Mouse (Mus musculus) CD8-positive naive resting alpha-beta T cell, adult 2 months (primary cell): Measurements from ENCODE around the gene Ppp1r26.
"Not testable (repeated sequence)": the region's sequence is repeated elsewhere in the genome, so short reads cannot be mapped to it uniquely, and the experiment has no call there.

Experiments
- DNase-seq, 2 experiments: peaks; one replicate each; pipeline ENCODE4 v3.0.0; 2022; ENCODE audit warnings: low read depth in 2 of 2, low spot score in 2 of 2

Ppp1r26 gene

DNA sequence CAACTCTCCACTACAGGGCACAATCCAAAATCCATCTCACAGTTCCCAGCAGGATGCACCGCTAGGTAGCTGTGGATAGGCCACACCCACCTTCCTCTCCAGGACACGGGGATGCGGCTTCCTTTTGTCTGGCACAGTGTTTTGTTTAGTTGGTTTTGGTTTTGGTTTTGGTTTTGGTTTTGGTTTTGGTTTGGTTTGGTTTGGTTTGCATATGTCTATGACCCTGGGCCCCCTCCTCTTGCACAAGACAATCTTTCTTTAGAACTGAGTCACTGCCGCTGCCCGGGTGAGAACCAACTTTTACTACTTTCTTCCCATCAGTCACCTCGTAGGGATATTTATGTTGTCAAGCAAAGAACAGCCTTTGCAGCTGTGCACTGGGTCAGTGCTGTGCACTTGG, 5.8 kb upstream of the Ppp1r26 start:
- no peak for DNase-seq

DNA sequence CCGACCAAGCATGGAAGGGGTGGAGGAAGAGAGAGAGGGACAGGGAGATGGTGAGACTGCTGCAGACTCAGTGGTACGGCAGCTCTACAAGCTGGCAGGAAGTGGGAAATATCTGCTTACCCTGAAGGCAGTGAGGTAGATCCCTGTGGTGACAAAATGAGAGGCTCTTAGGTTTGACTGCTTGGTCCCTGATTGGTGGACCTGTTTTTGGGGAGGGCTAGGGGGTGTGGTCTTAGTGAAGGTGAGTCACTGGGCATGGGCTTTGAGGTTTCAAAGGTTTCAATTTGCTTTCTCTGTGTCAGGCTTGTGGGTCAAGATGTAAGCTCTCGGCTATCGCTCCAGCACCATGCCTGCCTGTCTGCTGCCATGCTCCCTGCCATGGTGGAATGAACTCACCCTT, 1.5 kb upstream of the Ppp1r26 start:
- DNase-seq, result no peak

DNA sequence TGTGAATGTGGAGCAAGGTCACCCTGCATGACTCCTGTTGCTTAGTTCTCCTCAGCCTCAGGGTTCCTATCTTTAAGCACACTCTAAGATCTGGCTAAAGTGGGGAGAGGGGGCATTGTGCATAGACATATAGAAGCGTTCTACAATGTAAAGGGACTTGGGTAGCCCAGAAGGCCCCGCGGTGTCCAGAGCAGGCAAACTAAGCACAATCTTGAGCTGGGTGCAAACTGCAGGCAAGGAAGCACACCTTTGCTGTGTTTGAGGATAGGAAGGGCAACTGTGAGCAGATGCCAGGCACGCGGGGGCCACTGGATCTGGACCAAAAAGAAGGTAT, 452 bp upstream of the Ppp1r26 start:
- no peak for DNase-seq

DNA sequence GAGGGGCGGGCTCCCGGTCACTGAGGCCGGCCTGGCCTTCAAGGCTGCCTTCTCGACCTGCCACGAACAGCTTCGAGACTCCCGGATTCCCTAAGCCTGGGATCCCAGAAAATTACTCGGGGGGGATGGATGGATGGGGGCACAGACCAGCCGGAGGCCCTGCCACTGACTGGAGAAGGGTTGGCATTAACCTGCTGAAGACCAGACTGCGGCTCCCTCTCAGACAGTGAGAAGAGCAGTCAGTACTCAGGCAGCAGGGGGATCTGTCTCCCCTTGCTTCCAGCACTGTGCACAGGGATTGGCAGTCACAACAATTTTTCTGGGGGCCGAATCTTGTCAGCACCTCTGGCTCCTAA, 693 bp downstream of the Ppp1r26 start:
- no peak for DNase-seq

DNA sequence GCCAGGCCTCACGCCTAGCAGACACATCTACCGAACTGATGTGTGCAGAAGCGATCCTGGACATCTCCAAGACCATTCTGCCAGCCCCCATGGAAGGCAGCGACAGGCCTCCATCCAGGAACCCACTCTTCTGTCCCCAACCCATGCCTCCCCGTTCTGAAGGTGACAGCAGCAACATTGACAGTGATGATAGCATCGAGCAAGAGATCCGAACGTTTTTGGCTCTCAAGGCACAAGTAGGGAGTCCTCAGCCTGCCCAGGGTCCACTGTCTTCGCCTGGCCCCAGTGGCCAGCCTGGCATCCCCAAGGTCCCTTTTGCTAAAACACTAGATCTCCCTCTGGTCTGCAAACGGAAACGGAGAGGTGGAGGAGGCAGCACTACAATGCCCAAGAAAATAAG, 5.1 kb downstream of the Ppp1r26 start:
- no peak for DNase-seq

DNA sequence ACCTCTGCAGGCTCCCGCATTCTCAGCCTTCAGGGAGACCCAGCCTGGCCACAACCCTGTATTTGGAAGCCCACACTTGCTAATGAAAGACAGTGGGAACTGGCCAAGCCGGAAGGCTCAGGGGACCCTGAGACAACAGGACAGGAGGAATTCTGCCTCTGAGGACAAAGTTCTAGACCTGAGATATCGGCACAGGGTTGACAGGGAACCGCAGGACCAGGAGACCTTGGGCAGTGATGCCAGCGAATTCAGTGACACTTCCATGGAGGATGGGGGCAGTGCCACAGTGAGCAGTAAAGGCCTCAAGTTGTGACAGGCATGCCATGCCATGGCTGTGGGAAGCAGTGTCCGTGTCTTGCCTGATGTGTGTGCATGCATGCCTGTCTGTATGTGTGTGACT, 6.9 kb downstream of the Ppp1r26 start:
- DNase-seq, result no peak

DNA sequence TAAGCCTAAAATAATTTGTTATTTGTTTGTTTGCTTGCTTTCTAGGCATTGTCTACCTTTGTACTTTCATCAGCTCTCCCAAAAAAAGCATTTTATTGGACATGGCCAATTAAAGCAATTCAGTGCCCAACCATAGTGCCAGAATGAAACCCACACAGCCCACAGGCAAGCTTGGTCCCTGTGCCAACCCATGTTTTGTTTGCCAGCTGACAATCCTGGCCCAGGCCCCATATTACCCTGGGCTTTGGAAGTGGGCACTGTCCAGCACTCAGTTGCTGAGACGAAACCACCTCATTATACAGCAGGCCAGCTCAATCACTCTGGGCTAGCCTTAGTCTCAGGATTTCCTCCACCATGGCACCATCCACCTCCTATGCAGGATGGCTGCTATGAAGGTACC, 10.0 kb downstream of the Ppp1r26 start:
- DNase-seq, result no peak

DNA sequence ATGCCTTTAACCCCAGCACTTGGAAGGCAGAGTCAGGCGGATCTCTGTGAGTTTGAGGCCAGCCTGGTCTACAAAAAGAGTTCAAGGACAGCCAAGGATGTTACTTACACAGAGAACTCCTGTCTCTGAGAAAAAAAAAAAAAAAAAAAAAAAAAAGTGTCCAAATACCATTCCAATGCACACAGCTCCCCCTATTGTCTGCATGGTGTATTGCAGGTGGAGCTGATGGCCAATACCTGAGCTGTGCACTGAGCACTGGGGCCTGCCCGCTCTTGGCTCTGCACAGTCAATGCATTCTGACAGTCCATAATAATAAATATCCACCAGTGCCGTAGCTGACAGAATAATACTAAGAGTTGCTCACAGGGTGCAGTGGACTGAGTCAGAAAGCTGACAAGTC, 17.3 kb downstream of the Ppp1r26 start:
- DNase-seq, result peak; percentile 63 to 70

DNA sequence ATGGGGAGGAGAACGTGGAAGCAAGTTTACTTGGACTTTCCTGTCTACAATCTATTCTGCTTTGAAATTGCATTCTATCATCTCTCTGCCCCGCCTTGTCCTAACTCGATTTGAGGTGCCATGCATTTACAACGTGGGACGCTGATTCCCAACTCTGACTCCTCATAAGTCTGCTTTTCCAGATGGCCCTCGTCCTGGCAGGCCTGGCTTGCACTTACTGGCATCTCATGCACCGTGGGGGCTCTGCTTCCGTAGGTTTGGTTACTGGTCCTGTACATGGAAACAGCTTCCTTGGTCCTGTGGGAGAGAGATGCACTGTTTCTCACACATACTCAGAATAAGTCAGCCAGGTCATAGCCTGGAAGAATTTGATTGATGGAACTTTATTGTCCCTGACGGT, 18.3 kb downstream of the Ppp1r26 start:
- no peak for DNase-seq

DNA sequence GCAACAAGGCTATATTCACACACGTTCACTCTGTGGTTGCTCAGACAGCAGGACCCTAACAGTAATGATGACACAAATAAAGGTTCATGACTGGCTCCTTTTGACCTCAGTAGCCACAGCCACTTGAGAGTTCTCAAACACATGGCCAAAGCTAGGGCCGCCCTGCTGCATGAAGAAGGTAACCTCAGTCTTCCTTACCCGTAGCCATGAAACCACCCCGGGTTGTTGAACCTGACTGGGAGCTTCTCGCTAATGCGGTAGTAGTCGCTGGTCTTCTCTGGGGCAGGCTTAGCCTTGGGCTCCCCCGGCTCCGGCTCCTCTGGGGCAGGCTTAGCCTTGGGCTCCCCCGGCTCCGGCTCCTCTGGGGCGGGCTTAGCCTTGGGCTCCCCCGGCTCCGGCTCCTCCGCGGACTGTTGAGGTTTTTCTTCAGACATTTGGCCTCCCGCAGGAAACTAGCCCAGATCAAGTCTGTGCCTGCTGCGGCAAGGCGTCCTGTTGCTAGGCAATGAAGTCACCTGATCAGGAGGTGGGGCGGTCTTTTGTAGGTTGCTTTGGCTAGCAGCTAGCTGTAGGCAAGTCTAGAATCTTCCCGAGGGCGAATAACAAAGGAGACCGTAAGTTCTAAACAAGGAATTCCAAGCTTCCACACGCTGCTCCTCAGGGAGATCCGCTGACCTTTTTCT, 19.4 kb downstream of the Ppp1r26 start, which contains the start of gene 1700007K13Rik:
Gene 1700007K13Rik, minus strand, starts transcription at position 497 of the 683 bp plus-strand sequence.
- DNase-seq, result peak in 1 of 2 experiments; percentile 50

DNA sequence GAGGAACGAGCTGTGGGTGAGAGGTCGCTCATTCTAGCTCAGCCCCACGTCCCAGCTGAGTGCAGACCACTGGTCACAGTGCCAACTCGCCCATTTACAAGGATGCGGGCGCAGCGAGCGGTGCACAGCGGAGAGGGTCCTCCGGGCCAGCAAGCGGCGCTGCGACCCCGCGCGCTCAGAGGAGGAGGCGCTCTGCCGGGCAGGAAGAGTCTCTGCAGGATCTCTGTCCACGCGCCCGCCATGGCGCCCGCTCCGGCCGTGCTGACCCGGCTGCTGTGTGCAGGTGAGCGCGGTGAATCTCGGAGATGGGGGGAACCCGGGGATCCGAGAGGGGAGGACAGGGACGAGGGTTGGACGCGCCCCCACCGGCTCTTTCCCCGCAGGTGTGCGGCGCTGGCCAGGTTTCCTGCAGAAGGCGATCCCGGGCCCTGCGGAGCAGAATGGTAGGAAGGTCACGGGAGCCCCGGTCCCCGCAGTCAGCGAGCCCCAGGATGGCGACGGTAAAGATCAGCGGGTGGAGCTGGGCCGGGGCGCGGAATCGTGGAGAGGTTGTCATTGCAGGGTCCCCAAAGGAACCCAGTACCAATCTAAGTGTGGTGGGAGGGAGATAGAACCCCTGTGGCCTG, 21.4 kb downstream of the Ppp1r26 start, which contains the start of gene Mrps2:
Gene Mrps2, plus strand, starts transcription at position 207 of the 626 bp plus-strand sequence.
- peak; percentile 72 to 78 for DNase-seq

DNA sequence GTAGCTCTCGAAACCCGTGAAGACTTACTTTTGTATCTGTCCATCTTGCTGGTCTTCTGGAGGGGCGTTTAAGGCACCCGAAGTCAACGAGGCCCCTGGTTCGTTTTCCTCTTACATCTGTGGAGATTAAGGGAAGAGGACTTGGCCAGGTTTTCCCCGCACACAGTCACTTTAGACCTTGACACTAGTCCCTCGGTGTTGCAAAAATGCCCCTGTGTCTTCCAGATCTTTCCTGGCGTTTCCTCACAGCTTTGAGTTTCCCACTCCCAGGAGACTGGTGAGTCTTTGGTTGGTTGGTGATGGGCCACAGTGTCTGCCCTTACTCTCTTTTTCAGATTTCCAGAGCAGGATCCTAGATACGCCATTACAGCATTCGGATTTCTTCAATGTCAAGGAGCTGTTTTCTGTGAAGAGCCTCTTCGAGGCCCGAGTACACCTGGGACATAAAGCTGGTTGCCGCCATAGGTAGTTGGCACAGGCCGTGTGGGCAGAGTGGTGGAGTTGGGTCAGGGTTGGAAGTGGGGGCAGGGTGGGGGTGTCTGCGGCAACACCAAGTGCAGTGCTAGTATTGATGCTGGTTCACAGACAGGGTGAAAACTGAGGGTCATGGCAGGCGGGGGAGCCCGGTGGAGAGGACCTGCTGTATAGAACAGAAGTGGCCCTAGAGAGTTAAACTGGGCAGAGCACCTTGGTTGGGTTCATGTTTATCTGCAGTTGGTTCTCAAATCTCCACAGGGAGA, 22.1 kb downstream of the Ppp1r26 start:
- no peak for DNase-seq

DNA sequence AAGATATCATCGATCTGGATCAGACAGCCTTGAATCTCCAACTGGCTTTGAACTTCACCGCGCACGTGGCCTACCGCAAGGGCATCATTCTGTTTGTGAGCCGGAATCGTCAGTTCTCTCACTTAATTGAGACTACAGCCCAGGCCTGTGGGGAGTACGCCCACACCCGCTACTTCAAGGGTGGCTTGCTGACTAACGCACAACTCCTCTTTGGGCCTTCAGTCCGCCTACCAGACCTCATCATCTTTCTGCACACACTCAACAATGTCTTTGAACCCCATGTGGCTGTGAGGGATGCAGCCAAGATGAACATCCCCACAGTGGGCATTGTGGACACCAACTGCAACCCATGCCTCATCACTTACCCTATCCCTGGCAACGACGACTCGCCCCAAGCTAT, 22.9 kb downstream of the Ppp1r26 start:
- no peak for DNase-seq

DNA sequence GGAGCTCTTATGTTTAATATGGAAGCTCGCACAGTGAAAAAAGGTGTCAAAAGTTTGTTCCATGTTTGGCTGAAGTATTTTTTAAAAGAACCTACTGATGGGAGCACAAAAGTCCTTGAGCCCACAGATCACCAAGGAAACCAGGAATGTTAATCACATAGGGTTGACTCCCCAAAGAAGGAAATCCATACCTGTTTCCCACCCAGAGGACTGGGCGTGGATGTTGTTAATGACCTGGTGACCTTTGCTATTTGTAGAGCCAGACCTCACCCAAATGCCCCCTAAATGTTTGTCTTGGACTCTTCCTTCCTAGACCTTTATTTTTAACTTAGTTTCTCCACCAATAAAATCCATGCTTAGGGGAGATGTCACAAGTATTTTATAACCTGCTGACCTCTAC, 24.0 kb downstream of the Ppp1r26 start:
- DNase-seq, result no peak

DNA sequence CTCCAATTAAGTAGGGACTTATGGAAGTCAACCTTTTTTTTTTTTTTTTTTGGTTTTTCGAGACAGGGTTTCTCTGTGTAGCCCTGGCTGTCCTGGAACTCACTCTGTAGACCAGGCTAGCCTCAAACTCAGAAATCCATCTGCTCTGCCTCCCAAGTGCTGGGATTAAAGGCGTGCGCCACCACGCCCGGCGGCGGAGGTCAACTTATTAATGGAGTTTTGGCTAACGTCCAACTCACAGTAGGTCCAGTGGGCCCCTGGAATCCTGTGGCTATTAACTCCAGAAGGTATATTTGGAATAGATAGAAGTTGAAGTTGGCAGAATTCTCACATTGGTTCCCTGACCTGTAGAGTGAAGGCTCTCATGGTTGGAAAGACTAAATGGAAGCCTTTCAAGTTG, 25.4 kb downstream of the Ppp1r26 start:
- DNase-seq, result not testable (repeated sequence)

DNA sequence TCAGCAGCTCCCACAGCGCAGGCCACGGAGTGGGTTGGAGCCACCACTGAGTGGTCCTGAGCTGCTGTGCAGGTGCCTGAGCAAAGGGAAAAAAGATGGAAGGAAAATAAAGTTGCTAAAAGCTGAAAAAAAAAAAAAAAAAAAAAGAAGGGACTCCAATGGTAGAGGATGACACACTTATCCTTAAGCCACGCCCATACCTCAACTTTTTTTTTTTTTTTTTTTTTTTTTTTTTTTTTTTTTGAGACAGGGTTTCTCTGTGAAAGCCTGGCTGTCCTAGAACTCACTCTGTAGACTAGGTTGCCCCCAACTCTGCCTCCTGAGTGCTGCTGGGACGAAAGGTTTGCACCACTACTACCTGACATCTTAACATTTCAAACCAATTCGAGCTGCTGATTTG, 31.4 kb downstream of the Ppp1r26 start:
- DNase-seq, result not testable (repeated sequence)

DNA sequence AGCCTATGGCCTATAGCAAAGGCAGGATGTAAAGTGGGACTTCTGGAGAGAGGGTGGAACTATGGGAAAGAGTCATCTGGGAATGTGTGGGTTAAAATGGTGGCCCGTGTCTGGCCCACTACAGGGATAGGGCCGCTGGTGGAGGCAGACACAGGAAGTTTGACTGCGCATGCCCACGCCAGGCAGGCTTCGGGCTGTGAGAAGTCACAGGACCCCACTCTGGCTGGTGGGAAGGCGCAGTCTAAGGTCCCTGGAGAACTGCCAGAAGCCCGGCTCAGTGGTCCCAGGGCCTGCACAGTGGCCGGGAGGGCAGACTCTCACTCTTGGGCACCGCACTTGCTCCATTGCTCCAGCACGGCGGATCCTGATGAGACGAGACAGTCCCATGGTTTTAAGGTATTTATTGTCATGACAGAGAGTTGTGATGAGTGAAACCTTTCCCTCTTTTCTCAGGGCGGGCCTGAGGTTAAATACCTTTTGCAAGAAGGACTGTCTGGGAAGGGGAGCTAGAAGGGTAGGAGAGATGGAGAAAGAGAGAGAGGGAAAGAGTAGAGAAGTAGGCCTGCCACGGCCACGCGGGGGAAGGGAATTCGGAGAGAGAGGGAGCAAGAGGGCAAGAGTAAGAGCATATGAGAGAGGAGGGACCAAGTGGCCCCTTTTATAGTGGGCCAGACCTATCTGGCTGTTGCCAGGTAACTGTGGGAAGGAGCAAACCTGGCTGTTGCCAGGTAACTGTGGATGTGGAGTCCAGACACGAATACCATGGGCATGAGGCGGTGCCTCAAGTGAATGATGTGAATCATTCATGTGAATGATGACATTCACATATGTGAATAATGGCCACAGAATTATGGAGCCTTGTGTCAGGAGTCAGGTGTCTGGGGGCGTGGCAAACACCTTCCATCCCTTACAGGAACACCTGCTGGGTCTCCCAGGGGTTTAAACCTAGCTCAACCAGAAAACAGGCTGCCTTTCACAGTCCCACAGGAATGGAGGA, 32.9 kb downstream of the Ppp1r26 start:
- no peak for DNase-seq

DNA sequence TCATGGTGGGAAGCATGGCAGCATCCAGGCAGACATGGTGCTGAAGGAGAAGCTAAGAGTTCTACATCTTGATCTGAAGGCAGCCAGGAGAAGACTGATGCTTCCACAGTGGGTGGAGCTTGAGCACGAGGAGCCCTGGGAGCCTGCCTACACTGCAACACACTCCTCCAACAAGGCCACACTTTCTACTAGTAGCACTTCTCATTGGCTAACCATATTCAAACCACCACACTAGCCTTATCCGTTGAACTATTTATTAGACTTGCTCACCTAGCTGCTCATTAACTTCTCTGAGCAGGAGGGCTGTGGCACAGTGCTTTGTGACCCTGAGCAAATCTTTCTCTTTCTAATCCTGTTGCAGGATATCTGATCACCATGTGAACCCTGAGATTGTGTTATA, 37.3 kb downstream of the Ppp1r26 start:
- no peak for DNase-seq

DNA sequence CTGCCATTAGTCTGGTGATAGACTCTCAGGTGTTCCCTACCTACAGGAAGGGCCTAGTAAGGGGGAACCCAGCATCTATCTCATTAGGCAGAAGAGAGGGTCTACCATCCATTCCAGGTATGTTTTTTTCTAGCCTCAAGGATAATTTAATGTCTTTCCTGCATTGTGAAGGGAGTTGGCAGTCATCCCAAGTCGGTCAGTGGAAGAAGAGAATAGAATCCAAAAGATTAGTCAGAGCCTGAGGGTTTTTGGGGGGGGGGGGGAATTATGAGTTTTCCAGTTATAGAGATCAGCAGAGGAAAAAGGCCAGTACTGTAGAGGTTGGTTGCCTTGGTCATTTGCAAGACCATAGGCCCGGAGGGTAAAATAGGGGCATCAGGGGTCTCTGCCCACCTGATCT, 47.9 kb downstream of the Ppp1r26 start:
- DNase-seq, result no peak

DNA sequence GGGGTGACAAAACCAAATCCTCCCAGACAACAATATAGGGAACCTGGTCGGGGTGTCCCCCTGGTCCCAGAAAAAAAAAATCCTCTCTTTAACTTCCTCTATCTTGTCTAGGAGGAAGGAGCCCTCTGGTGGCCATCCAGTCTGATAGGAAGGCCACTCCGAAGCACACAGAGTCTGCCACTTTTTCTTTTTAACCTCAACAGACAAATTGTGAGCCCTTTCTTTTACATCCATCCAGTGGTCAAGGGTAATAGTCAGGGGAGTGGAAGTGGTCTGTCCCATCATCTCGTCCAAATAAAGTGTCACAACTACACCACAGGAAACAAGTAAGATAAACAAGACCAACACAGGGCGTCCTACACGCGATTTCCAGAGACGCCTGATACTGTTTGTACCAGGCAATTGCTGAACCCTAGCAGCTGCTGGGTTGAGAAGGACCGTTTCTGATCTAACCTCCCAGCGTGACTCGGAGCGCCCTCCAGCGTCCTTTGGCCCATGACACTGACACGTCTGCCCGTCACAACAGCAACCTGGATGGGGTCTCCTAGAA, 48.7 kb downstream of the Ppp1r26 start:
- no peak for DNase-seq
